In the genomic region with DNA sequence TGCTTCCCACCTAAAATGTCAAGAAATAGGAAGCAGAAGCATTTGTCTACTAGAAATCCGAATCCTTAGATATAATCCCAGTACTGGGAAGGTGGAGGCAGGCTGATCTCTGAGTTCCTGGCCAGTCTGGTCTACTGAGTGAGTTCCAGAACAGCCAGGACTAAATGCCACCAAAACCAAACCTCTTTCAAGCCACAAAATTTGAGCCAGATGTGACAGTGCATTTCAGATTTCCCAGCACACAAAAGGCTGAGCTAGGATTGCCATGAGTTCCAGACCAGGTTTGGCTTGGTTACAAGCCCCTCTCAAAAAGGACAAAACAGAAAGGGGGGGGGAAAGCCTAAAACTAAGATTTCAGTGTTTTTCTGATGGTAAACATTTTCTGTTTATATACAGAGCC, we compare ENCODE assay signal across 1 mouse cellular context.
A peak's percentile ranks its signal among the peaks of the same experiment; 100 is the strongest.
TF ChIP-seq lines count a peak whose summit lies in the region.

No protein-coding gene starts in this region.

TF ChIP-seq in MEL, 35 proteins besides CTCF, POLR2A, EP300 and RAD21:
- TF ChIP-seq POLR2AphosphoS2 (IDR thresholded peaks at IDR 0.05; ENCODE audit: low read length) (peak; percentile 75), KAT2A (conservative IDR thresholded peaks at IDR 0.05; ENCODE audit: low read depth, low read length) (no peak)
